Comparison of ENCODE assay signal across 24 mouse cellular contexts in genomic region chr5:23978516-23978915, GRCm38 (mm10). TPM values are rescaled to one million over a fixed set of nuclear protein-coding genes. Genes with fewer than 3 reads are reported as not detected.
A peak's percentile ranks its signal among the peaks of the same experiment; 100 is the strongest.
DNase-seq lines count a peak whose midpoint lies in the region; ATAC-seq lines count a peak whose summit lies in the region.
"Had no signal": no experiment of that assay in that cellular context is flagged by ENCODE, and none has a peak within 500 bp of the region (broad histone marks: within the 10 kb centered on the region; RNA-seq: fewer than 3 reads in every experiment).

No protein-coding gene starts in this region.

- no peak for ATAC-seq in kidney, embryonic 14.5 days (ENCODE audit: low FRiP score, low TSS enrichment)
- ATAC-seq in granulocyte monocyte progenitor cell, adult 5-6 weeks (replicated peaks; ENCODE audit: poor library complexity, severe bottlenecking), result peak; percentile 42; the same call in 1 of the 2 replicates
- ATAC-seq in kidney, embryonic 15.5 days (replicated peaks; ENCODE audit: low FRiP score), result no peak
- no peak for ATAC-seq in forebrain, embryonic 14.5 days
- ATAC-seq in cerebellum, adult (ENCODE audit: insufficient number of reproducible peaks, low FRiP score, low TSS enrichment), result no peak
- ATAC-seq: activated CD4-positive, CD25-positive, alpha-beta regulatory T cell, adult 4 months; forebrain, embryonic 16.5 days; hindbrain, embryonic 16.5 days; Patski had no signal

- H3K36me3 ChIP-seq in kidney, embryonic 14.5 days (ENCODE audit: control insufficient read depth, insufficient read depth, low read length), result peaks cover 15% of the 10 kb centered on the region; the same call in 1 of the 2 replicates
- H3K36me3 ChIP-seq in kidney, embryonic 15.5 days, result peaks cover 22% of the 10 kb centered on the region
- peaks cover 41% of the 10 kb centered on the region for H3K36me3 ChIP-seq in forebrain, embryonic 14.5 days (ENCODE audit: control insufficient read depth, insufficient read depth, low read length)

- no peak overlapping the region for H3K4me3 ChIP-seq in kidney, embryonic 14.5 days (ENCODE audit: low read length)
- no peak overlapping the region for H3K4me3 ChIP-seq in kidney, embryonic 15.5 days (replicated peaks)
- H3K4me3 ChIP-seq in forebrain, embryonic 14.5 days (ENCODE audit: low read depth, low read length), result no peak overlapping the region
- H3K4me3 ChIP-seq: embryonic facial prominence, embryonic 12.5 days; gastrocnemius, adult 2 months; hindbrain, embryonic 12.5 days had no signal

- no peaks in the 10 kb centered on the region for H3K27me3 ChIP-seq in kidney, embryonic 14.5 days (ENCODE audit: control insufficient read depth, insufficient read depth, low read length)
- H3K27me3 ChIP-seq in kidney, embryonic 15.5 days, result no peaks in the 10 kb centered on the region
- H3K27me3 ChIP-seq in forebrain, embryonic 14.5 days (replicated peaks; ENCODE audit: control insufficient read depth, insufficient read depth, low read length), result no peaks in the 10 kb centered on the region
- H3K27me3 ChIP-seq: CH12.LX; embryonic facial prominence, embryonic 12.5 days; hindbrain, embryonic 12.5 days; Patski had no signal

- no peaks in the 10 kb centered on the region for H3K9me3 ChIP-seq in kidney, embryonic 14.5 days (ENCODE audit: control insufficient read depth, low read length)
- H3K9me3 ChIP-seq in kidney, embryonic 15.5 days (replicated peaks), result no peaks in the 10 kb centered on the region
- H3K9me3 ChIP-seq in forebrain, embryonic 14.5 days (replicated peaks; ENCODE audit: control insufficient read depth, low read length), result no peaks in the 10 kb centered on the region
- H3K9me3 ChIP-seq: embryonic facial prominence, embryonic 12.5 days; hindbrain, embryonic 12.5 days had no signal

- WGBS in kidney, embryonic 14.5 days, result 71% methylated on average over 14 of the region's 14 CpGs
- WGBS in kidney, embryonic 15.5 days, result 71% methylated on average over 14 of the region's 14 CpGs
- 93% methylated on average over 14 of the region's 14 CpGs for WGBS in forebrain, embryonic 14.5 days

- H3K9ac ChIP-seq in kidney, embryonic 14.5 days (ENCODE audit: low read depth, low read length), result no peak overlapping the region
- H3K9ac ChIP-seq in kidney, embryonic 15.5 days, result no peak overlapping the region
- H3K9ac ChIP-seq in forebrain, embryonic 14.5 days (ENCODE audit: low read length), result no peak overlapping the region
- H3K9ac ChIP-seq: embryonic facial prominence, embryonic 12.5 days; hindbrain, embryonic 12.5 days had no signal

- peak; percentile 14 for DNase-seq in kidney, adult 11 months
- DNase-seq in kidney, postnatal 25 days, result peak; percentile 14 to 65
- no peak for DNase-seq in frontal cortex, postnatal 14 days (ENCODE audit: low spot score in 2 of 2)
- DNase-seq in forebrain, embryonic 14.5 days (ENCODE audit: low spot score), result no peak
- DNase-seq: adrenal gland, adult 2 months; adrenal gland, postnatal 25 days; cerebellum, adult 9-10 months; cerebellum, postnatal 25 days; gastrocnemius, adult 2 months; gastrocnemius, postnatal 25 days; heart, adult 11 months; heart, postnatal 10 days; heart, postnatal 4 days had no signal

- H3K4me2 ChIP-seq in kidney, embryonic 14.5 days (replicated peaks; ENCODE audit: low read depth, low read length), result no peak overlapping the region
- H3K4me2 ChIP-seq in kidney, embryonic 15.5 days, result peak overlapping the region; percentile 25; the same call in 1 of the 2 replicates
- H3K4me2 ChIP-seq in forebrain, embryonic 14.5 days (ENCODE audit: low read length), result no peak overlapping the region
- H3K4me2 ChIP-seq: embryonic facial prominence, embryonic 12.5 days; hindbrain, embryonic 12.5 days had no signal

- H3K27ac ChIP-seq in kidney, embryonic 14.5 days (ENCODE audit: low read depth, low read length), result no peak overlapping the region
- H3K27ac ChIP-seq in kidney, embryonic 15.5 days, result no peak overlapping the region
- H3K27ac ChIP-seq in forebrain, embryonic 14.5 days (ENCODE audit: low read depth, low read length), result no peak overlapping the region
- H3K27ac ChIP-seq: embryonic facial prominence, embryonic 12.5 days; gastrocnemius, adult 2 months; hindbrain, embryonic 12.5 days had no signal

- no peaks in the 10 kb centered on the region for H3K4me1 ChIP-seq in kidney, embryonic 14.5 days (ENCODE audit: control insufficient read depth, insufficient read depth, low read length)
- H3K4me1 ChIP-seq in kidney, embryonic 15.5 days, result no peaks in the 10 kb centered on the region
- no peaks in the 10 kb centered on the region for H3K4me1 ChIP-seq in forebrain, embryonic 14.5 days (ENCODE audit: control insufficient read depth, insufficient read depth, low read length)
- H3K4me1 ChIP-seq: embryonic facial prominence, embryonic 12.5 days; hindbrain, embryonic 12.5 days had no signal

RNA-seq across cellular contexts. Expression of gene Fam126a, which starts 52.0 kb away (rescaled TPM):
- polyA plus RNA-seq in kidney, embryonic 14.5 days (2014; fragmentation: Nextera tagmentation; extraction: Ambion mirVana), result 10.1 and 26.8 TPM in 2 replicates
- 11.3 and 15.1 TPM in 2 replicates for total RNA-seq in granulocyte monocyte progenitor cell, adult 5-6 weeks (2014; fragmentation: Nextera tagmentation)
- total RNA-seq in granulocyte monocyte progenitor cell, adult 5-6 weeks (2017), result 10.6 and 16.3 TPM in 2 replicates
- 23.2 and 24.4 TPM in 2 replicates for polyA plus RNA-seq in kidney, embryonic 15.5 days (2015; fragmentation: Nextera tagmentation; extraction: Ambion mirVana)
- polyA plus RNA-seq in forebrain, embryonic 14.5 days (2014; fragmentation: Nextera tagmentation; extraction: Ambion mirVana), result 38.2 and 46.2 TPM in 2 replicates

Comparison
In these comparisons a context has a peak if more than half of its experiments do, and no peak if none do; other contexts are left out.
1. DNase-seq: peak in kidney, adult 11 months (single experiment) and kidney, postnatal 25 days (2 of 2); none in frontal cortex, postnatal 14 days (0 of 2) and forebrain, embryonic 14.5 days (single experiment).